Mouse (Mus musculus): Measurements from ENCODE around the gene Exd2. TPM values are rescaled to one million over a fixed set of nuclear protein-coding genes. Genes with fewer than 3 reads are reported as not detected.
A peak's percentile ranks its signal among the peaks of the same experiment; 100 is the strongest.

The Exd2 gene
- polyA plus RNA-seq (2012; rRNA removed) = 7.7 and 8.0 TPM in 2 replicates

- WGBS = under 1% methylated on average over 45 of the region's 45 CpGs
Measured at GRCm38 (mm10) chr12:80462942-80463651, at the start of gene Exd2. Gene Exd2, plus strand, starts transcription at chr12:80463095.

GRCm38 (mm10) chr12:80415100-80415499 lies 47.8 kb upstream of the Exd2 start:
- 94% methylated on average over 2 of the region's 2 CpGs for WGBS
- Histone ChIP-seq H3K4me3 (ENCODE audit: extremely low read depth, insufficient read depth, insufficient read length) (no peak overlapping the region), H3K27me3 (ENCODE audit: control insufficient read depth, insufficient read depth, low read length) (no peaks in the 10 kb centered on the region), H3K27ac (ENCODE audit: insufficient read depth, low read length) (no peak overlapping the region), H3K36me3 (ENCODE audit: control insufficient read depth, insufficient read depth, low read length) (peaks cover 12% of the 10 kb centered on the region), H3K4me1 (ENCODE audit: control insufficient read depth, insufficient read depth, insufficient read length) (no peaks in the 10 kb centered on the region)
- DNase-seq (ENCODE audit: low read depth in 1 of 2, low spot score in 2 of 2) = no peak
- TF ChIP-seq CTCF (IDR thresholded peaks at IDR 0.05; ENCODE audit: extremely low read depth, insufficient read depth, insufficient read length, insufficient replicate concordance) (no peak), POLR2A (IDR thresholded peaks at IDR 0.05; ENCODE audit: low read depth, low read length) (no peak)

More at GRCm38 (mm10) chr12:80462942-80463651, at the start of gene Exd2:
- no peaks in the 10 kb centered on the region for H3K27me3 ChIP-seq (ENCODE audit: control insufficient read depth, insufficient read depth, low read length)
- peak within 1 kb of the TSS; percentile 48 for H3K27ac ChIP-seq (ENCODE audit: insufficient read depth, low read length)
- TF ChIP-seq CTCF (IDR thresholded peaks at IDR 0.05; ENCODE audit: extremely low read depth, insufficient read depth, insufficient read length, insufficient replicate concordance) (no peak), POLR2A (IDR thresholded peaks at IDR 0.05; ENCODE audit: low read depth, low read length) (no peak; the same call in 1 of the 2 replicates)
- peak; percentile 67 to 91 for DNase-seq (ENCODE audit: low read depth in 1 of 2, low spot score in 2 of 2)
- no peaks in the 10 kb centered on the region for H3K36me3 ChIP-seq (ENCODE audit: control insufficient read depth, insufficient read depth, low read length)
- peak within 1 kb of the TSS; percentile 91 for H3K4me3 ChIP-seq (ENCODE audit: extremely low read depth, insufficient read depth, insufficient read length)
- H3K4me1 ChIP-seq (ENCODE audit: control insufficient read depth, insufficient read depth, insufficient read length) = no peaks in the 10 kb centered on the region; the same call in 1 of the 2 replicates

- Histone ChIP-seq H3K36me3 (ENCODE audit: control insufficient read depth, insufficient read depth, low read length) (peaks cover 3% of the 10 kb centered on the region; the same call in 1 of the 2 replicates), H3K27me3 (ENCODE audit: control insufficient read depth, insufficient read depth, low read length) (no peaks in the 10 kb centered on the region), H3K27ac (ENCODE audit: insufficient read depth, low read length) (no peak overlapping the region), H3K4me3 (ENCODE audit: extremely low read depth, insufficient read depth, insufficient read length) (no peak overlapping the region), H3K4me1 (ENCODE audit: control insufficient read depth, insufficient read depth, insufficient read length) (no peaks in the 10 kb centered on the region)
- TF ChIP-seq POLR2A (IDR thresholded peaks at IDR 0.05; ENCODE audit: low read depth, low read length) = no peak
- TF ChIP-seq CTCF (IDR thresholded peaks at IDR 0.05; ENCODE audit: extremely low read depth, insufficient read depth, insufficient read length, insufficient replicate concordance) = no peak
- DNase-seq (ENCODE audit: low read depth in 1 of 2, low spot score in 2 of 2) = no peak
- 89% methylated on average over 3 of the region's 3 CpGs for WGBS
Measured at GRCm38 (mm10) chr12:80427683-80428082, 35.2 kb upstream of the Exd2 start.

GRCm38 (mm10) chr12:80433266-80433665 lies 29.6 kb upstream of the Exd2 start:
- no peak overlapping the region for H3K27ac ChIP-seq (ENCODE audit: insufficient read depth, low read length)
- no peaks in the 10 kb centered on the region for H3K27me3 ChIP-seq (ENCODE audit: control insufficient read depth, insufficient read depth, low read length)
- no peaks in the 10 kb centered on the region for H3K4me1 ChIP-seq (ENCODE audit: control insufficient read depth, insufficient read depth, insufficient read length)
- WGBS = 61% methylated on average over 4 of the region's 4 CpGs
- no peak for DNase-seq (ENCODE audit: low read depth in 1 of 2, low spot score in 2 of 2)
- H3K4me3 ChIP-seq (ENCODE audit: extremely low read depth, insufficient read depth, insufficient read length) = no peak overlapping the region
- TF ChIP-seq CTCF (IDR thresholded peaks at IDR 0.05; ENCODE audit: extremely low read depth, insufficient read depth, insufficient read length, insufficient replicate concordance) = no peak
- no peak for TF ChIP-seq POLR2A (IDR thresholded peaks at IDR 0.05; ENCODE audit: low read depth, low read length)
- H3K36me3 ChIP-seq (ENCODE audit: control insufficient read depth, insufficient read depth, low read length) = peaks cover 2% of the 10 kb centered on the region; the same call in 1 of the 2 replicates

- H3K27me3 ChIP-seq (ENCODE audit: control insufficient read depth, insufficient read depth, low read length) = no peaks in the 10 kb centered on the region
- TF ChIP-seq POLR2A (IDR thresholded peaks at IDR 0.05; ENCODE audit: low read depth, low read length) (no peak), CTCF (IDR thresholded peaks at IDR 0.05; ENCODE audit: extremely low read depth, insufficient read depth, insufficient read length, insufficient replicate concordance) (no peak)
- no peak overlapping the region for H3K27ac ChIP-seq (ENCODE audit: insufficient read depth, low read length)
- WGBS = 1% methylated on average over 9 of the region's 10 CpGs
- DNase-seq (ENCODE audit: low read depth in 1 of 2, low spot score in 2 of 2) = no peak
- no peaks in the 10 kb centered on the region for H3K4me1 ChIP-seq (ENCODE audit: control insufficient read depth, insufficient read depth, insufficient read length)
- peak overlapping the region; percentile 92 for H3K4me3 ChIP-seq (ENCODE audit: extremely low read depth, insufficient read depth, insufficient read length)
- peaks cover 2% of the 10 kb centered on the region; the same call in 1 of the 2 replicates for H3K36me3 ChIP-seq (ENCODE audit: control insufficient read depth, insufficient read depth, low read length)
Measured at GRCm38 (mm10) chr12:80434601-80434960, 28.3 kb upstream of the Exd2 start.

- Histone ChIP-seq H3K36me3 (ENCODE audit: control insufficient read depth, insufficient read depth, low read length) (peaks cover 2% of the 10 kb centered on the region; the same call in 1 of the 2 replicates), H3K27me3 (ENCODE audit: control insufficient read depth, insufficient read depth, low read length) (no peaks in the 10 kb centered on the region), H3K27ac (ENCODE audit: insufficient read depth, low read length) (peak overlapping the region; percentile 87), H3K4me1 (ENCODE audit: control insufficient read depth, insufficient read depth, insufficient read length) (no peaks in the 10 kb centered on the region), H3K4me3 (ENCODE audit: extremely low read depth, insufficient read depth, insufficient read length) (peak overlapping the region; percentile 92)
- DNase-seq (ENCODE audit: low read depth in 1 of 2, low spot score in 2 of 2) = peak; percentile 47 to 63
- no peak for TF ChIP-seq POLR2A (IDR thresholded peaks at IDR 0.05; ENCODE audit: low read depth, low read length)
- no peak for TF ChIP-seq CTCF (IDR thresholded peaks at IDR 0.05; ENCODE audit: extremely low read depth, insufficient read depth, insufficient read length, insufficient replicate concordance)
- under 1% methylated on average over 34 of the region's 64 CpGs for WGBS
Measured at GRCm38 (mm10) chr12:80434961-80435691, 27.8 kb upstream of the Exd2 start.

Measured in spleen, adult 2 months (tissue).